Mouse (Mus musculus) midbrain, embryonic 13.5 days (tissue): ENCODE data around the gene Hoxa4. TPM values are rescaled to one million over a fixed set of nuclear protein-coding genes. Genes with fewer than 3 reads are reported as not detected.

Source experiments
- ATAC-seq: fragments of 200-750 bp; cut with Nextera tagmentation; 2 replicates; pipeline ENCODE4 v1.8.0; 2017; ENCODE audit warnings: mild to moderate bottlenecking, moderate TSS enrichment, moderate library complexity
- H3K27ac ChIP-seq: fragments of 300-500 bp; sonication (generic); 2 replicates; pipeline ENCODE4 v1.5.1; 2015; ENCODE audit warnings: inconsistent platforms, mild to moderate bottlenecking, moderate library complexity
- H3K27me3 ChIP-seq: fragments of 300-500 bp; sonication (generic); 2 replicates; pipeline ENCODE4 v1.6.1; 2015; ENCODE audit warnings: mild to moderate bottlenecking, inconsistent platforms
- H3K36me3 ChIP-seq: fragments of 300-500 bp; sonication (generic); 2 replicates; pipeline ENCODE4 v1.6.1; 2015; ENCODE audit warnings: mild to moderate bottlenecking, inconsistent platforms
- H3K4me1 ChIP-seq: fragments of 300-500 bp; sonication (generic); replicated peaks from 2 replicates; pipeline ENCODE4 v1.6.1; 2015; ENCODE audit warnings: inconsistent platforms
- H3K4me2 ChIP-seq: fragments of 300-500 bp; sonication (generic); replicated peaks from 2 replicates; pipeline ENCODE4 v1.6.1; 2015; ENCODE audit warnings: moderate library complexity, mild to moderate bottlenecking, inconsistent platforms
- H3K4me3 ChIP-seq: fragments of 300-500 bp; sonication (generic); replicated peaks from 2 replicates; pipeline ENCODE4 v1.5.1; 2015; ENCODE audit warnings: mild to moderate bottlenecking, inconsistent platforms
- H3K9ac ChIP-seq: fragments of 300-500 bp; sonication (generic); replicated peaks from 2 replicates; pipeline ENCODE4 v1.6.1; 2015; ENCODE audit warnings: mild to moderate bottlenecking, inconsistent platforms
- H3K9me3 ChIP-seq: fragments of 300-500 bp; sonication (generic); 2 replicates; pipeline ENCODE4 v1.6.1; 2016; ENCODE audit warnings: mild to moderate bottlenecking, inconsistent platforms
- WGBS: fragments of 180-500 bp; shearing (Covaris S2); methylation state at CpG from one replicate; pipeline ENCODE4 v1.1.7; 2015; 5-methylcytosine and 5-hydroxymethylcytosine counted together
- polyA plus RNA-seq: library from polyadenylated mRNA; unstranded; fragments of >200 nt; fragmentation: Nextera tagmentation; extraction: Ambion mirVana; gene quantifications from 2 replicates; pipeline ENCODE4 v1.2.1, GENCODE M21; 2015

Gene Hoxa4
- polyA plus RNA-seq, 1 experiment from 2014 or later, result not detected

DNA sequence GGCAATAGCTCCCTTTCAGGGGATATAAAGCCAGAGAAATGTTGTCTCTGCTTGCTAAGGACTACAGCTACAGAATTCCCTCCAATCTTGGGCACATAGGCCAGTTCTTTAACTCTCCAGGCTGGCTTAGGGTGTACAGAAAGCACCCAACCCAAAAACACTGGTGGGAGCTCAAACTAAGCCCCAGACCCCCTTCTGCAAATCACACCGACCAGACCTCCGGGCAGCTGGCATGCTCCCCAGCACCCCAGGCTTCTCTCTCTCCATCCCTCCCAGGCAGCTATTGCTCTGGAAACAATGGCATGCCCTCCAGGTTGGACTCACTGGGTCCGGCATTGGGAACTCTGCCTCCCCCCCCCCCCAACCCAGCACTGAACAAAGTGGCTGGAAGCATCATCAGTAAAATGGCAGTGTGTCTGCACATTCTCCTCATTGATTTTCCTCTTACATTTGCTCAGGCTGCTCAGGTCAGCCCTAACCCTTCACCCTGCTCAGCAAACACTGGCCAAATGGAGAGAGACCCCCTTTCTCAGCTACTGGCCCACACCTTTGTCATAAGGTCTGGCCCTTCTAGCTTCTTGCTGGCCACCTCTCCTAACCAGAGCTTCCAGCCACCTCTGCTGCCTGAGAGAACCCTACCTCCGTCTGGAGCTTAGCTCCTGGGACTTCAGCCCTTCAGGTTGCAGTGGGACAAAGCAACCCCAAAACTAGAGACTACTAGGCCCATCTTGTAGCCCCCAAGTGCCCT is 12.5 kb downstream of the Hoxa4 start:
- no peaks in the 10 kb centered on the region for H3K4me1 ChIP-seq
- H3K9ac ChIP-seq, result no peak overlapping the region
- 2% methylated on average over 4 of the region's 4 CpGs for WGBS
- no peaks in the 10 kb centered on the region for H3K36me3 ChIP-seq
- no peak overlapping the region for H3K27ac ChIP-seq
- H3K4me2 ChIP-seq, result no peak overlapping the region
- no peaks in the 10 kb centered on the region for H3K9me3 ChIP-seq
- H3K4me3 ChIP-seq, result no peak overlapping the region
- H3K27me3 ChIP-seq, result peaks cover 99% of the 10 kb centered on the region
- ATAC-seq, result no peak

DNA sequence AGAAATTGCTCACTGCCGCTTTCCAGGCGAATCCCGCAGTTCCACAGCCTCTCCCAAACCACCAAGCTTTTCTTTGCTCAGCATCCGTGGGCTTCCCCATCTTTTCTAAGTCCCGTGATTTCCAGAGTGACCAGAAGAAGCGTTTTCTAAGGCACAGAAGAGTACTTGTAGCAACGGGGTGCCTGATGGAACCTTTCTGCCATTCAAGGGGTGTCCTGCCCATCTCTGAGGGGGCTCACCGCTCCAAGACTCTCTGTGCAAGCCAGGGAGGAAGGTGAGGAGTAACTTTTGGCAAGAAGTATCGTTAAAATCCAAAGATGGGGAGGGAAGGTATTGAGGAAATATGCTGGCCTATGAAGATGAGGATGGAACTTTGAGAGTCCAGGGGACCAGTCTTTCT is 13.7 kb downstream of the Hoxa4 start:
- Histone ChIP-seq H3K4me1 (peaks cover under 1% of the 10 kb centered on the region), H3K4me2 (no peak overlapping the region), H3K27me3 (peaks cover 99% of the 10 kb centered on the region), H3K4me3 (no peak overlapping the region), H3K36me3 (no peaks in the 10 kb centered on the region), H3K9ac (no peak overlapping the region), H3K9me3 (no peaks in the 10 kb centered on the region), H3K27ac (no peak overlapping the region)
- WGBS, result 1% methylated on average over 9 of the region's 9 CpGs
- no peak for ATAC-seq

DNA sequence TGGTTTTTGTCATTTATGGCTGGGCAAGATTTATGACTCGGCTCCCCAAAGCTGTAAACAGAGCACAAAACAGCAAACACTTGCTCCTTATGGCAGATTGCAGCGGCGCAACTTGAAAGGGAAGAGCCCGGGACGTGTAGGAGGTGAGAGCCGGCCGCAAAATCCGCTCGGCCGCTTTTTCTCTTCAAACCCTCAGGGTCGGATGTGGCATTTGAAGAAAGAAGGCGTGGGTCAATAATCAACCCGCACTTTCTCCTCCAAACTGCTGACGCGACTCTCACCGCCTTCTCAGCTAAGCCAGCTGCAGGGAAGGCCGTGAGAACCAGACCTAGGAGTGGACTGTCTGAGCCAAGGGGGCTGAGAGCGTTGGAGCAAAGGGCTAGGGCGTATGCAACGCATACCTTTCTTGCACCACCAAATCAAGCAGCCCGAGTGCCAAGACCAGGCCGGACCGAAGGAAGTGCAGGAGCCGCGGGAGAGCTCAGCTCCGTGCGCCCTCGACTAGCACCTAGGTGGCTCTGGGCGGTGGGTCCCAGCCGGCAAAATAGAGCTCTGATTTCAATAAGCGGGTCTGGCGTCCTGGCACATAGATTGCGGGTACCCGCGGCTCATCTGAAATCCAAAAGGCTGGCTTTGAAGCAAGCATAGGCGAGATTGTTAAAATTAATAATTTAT is 14.4 kb downstream of the Hoxa4 start, which contains the start of gene 5730596B20Rik:
Gene 5730596B20Rik, plus strand, starts transcription at position 438 of the 675 bp plus-strand sequence.
- no peak for ATAC-seq
- Histone ChIP-seq H3K9ac (no peak within 1 kb of the TSS), H3K27ac (no peak within 1 kb of the TSS), H3K27me3 (peaks cover 99% of the 10 kb centered on the region), H3K9me3 (no peaks in the 10 kb centered on the region), H3K4me2 (no peak within 1 kb of the TSS), H3K4me3 (no peak within 1 kb of the TSS), H3K4me1 (peaks cover 7% of the 10 kb centered on the region), H3K36me3 (no peaks in the 10 kb centered on the region)
- WGBS, result under 1% methylated on average over 36 of the region's 36 CpGs

DNA sequence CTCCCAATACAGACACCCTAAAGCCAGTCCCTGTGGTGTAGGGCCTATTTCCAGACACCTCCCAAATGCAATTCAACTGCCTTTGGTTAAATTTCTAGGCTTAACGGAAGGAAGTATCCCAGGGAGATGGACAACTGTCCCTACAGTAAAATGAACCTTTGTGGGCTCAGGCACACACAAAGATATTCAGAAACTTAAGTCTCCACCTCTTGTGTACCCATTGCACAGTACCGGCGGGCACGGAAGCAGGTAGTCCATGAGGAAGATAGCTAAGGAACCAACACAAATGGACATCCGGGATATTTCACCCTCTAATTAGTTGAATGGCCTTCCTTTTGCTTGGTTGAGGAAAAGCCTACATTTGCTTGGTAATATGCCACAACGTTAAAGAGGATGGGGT is 15.2 kb downstream of the Hoxa4 start:
- no peak overlapping the region for H3K4me2 ChIP-seq
- H3K27ac ChIP-seq, result no peak overlapping the region
- peaks cover 99% of the 10 kb centered on the region for H3K27me3 ChIP-seq
- H3K4me3 ChIP-seq, result no peak overlapping the region
- ATAC-seq, result no peak
- no peak overlapping the region for H3K9ac ChIP-seq
- H3K9me3 ChIP-seq, result no peaks in the 10 kb centered on the region
- WGBS, result 1% methylated on average over 6 of the region's 6 CpGs
- no peaks in the 10 kb centered on the region for H3K36me3 ChIP-seq
- H3K4me1 ChIP-seq, result peaks cover 7% of the 10 kb centered on the region

DNA sequence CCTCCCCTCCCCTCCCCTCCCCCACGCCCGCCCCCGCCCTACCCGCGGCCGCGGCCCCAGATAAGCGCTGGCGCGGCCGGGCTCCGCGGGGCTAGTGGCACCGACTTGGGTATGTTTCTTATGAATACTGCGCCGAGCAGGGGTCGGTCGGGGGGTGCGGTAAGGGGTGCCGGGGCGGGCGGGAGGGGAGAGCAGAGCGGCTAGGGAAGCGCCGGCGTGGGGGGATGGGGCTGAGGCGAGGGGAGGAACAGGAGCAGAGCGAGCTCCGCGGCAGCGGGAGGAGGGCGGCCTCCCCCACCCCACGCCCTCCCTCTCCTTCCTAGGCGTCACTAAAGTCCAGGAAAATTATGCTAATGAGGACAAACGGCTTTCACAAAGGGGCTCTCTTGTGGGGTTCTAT is 15.7 kb downstream of the Hoxa4 start:
- Histone ChIP-seq H3K9me3 (no peaks in the 10 kb centered on the region), H3K4me1 (peaks cover 7% of the 10 kb centered on the region), H3K4me2 (no peak overlapping the region), H3K36me3 (no peaks in the 10 kb centered on the region), H3K4me3 (no peak overlapping the region), H3K27ac (no peak overlapping the region), H3K27me3 (peaks cover 99% of the 10 kb centered on the region), H3K9ac (no peak overlapping the region)
- no peak for ATAC-seq
- WGBS, result under 1% methylated on average over 21 of the region's 35 CpGs

DNA sequence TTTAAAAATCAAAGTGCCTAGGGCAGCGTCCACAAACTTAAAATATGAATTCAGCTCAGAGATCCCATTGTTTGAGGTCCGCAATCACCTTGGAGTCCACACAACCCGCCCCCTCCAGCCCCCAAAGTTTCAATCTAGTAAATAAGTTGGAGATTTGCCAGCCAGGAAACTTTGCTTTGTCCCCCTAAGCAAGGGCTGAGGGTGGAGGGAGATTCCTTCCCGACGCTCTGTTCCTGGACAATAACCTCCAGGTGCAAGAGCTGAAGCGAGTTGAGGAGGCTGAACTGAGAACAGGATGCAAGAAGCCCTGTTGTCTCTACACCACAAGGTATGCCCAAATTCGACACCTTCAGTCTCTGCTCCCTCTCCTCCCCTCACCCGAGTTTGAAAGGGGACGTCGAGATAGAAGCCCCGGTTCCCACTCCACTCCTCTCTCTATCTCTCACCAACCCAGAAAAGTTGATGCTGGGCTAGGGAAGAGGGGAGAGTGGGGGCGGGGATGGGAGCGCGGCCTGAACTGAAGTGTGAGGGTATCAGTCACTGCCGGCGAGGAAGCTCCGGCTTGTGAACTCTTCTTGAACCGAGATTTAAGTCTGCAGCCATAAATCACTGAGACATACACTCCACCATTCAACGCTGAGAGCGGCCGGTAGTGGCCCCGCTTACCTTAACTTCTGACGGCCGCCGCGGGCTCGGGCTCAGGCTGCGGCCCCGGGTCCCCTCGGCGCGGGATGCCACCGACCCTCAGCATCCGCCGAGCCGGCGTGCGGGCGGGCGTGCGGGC is 16.4 kb downstream of the Hoxa4 start:
- no peaks in the 10 kb centered on the region for H3K36me3 ChIP-seq
- peaks cover 99% of the 10 kb centered on the region for H3K27me3 ChIP-seq
- WGBS, result under 1% methylated on average over 41 of the region's 41 CpGs
- no peak overlapping the region for H3K9ac ChIP-seq
- H3K4me1 ChIP-seq, result peaks cover 7% of the 10 kb centered on the region
- H3K4me3 ChIP-seq, result no peak overlapping the region
- H3K27ac ChIP-seq, result no peak overlapping the region
- no peaks in the 10 kb centered on the region for H3K9me3 ChIP-seq
- no peak for ATAC-seq
- no peak overlapping the region for H3K4me2 ChIP-seq

DNA sequence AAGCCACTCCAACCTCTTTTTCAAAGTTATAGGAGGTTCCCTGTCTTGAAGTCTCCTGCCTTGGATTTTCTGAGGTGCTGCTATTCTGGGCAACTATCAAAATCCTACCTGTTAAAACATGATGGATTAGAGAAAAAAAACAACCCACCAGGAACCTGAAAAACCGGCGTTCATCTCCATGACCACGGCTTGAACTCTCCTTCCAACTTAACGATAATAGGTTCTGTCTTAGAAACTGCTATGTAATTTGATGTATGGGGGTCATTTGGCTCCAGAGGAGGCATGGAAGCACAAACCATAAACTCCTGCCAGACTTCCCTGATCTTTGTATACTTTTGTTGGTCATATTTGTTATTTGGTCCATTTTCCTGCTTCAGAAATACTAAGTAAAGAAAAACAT is 17.9 kb downstream of the Hoxa4 start:
- H3K27me3 ChIP-seq, result peaks cover 98% of the 10 kb centered on the region
- 8% methylated on average over 4 of the region's 4 CpGs for WGBS
- no peak overlapping the region for H3K9ac ChIP-seq
- H3K9me3 ChIP-seq, result no peaks in the 10 kb centered on the region
- H3K4me3 ChIP-seq, result no peak overlapping the region
- H3K27ac ChIP-seq, result no peak overlapping the region
- H3K4me2 ChIP-seq, result no peak overlapping the region
- no peaks in the 10 kb centered on the region for H3K36me3 ChIP-seq
- no peak for ATAC-seq
- peaks cover 7% of the 10 kb centered on the region for H3K4me1 ChIP-seq

DNA sequence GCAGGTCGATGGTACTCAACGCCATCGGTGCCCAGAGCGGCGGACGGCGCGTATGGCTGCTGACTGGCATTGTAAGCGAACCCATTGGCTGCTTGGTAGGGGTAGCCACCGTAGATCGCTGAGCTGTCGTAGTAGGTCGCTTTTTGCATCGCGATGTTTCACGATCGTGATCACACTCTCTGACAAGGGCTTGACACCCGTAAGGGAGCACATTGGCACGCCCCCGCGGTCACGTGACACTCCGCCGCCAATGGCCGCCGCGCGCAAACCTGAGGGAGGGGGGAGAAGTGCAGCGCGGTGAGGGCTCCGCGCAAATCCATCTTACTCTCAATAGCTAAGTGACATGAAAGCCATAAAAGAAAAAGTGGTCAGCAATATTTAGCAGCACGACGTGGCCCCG is 19.1 kb downstream of the Hoxa4 start:
- Histone ChIP-seq H3K27ac (no peak overlapping the region), H3K27me3 (peaks cover 98% of the 10 kb centered on the region), H3K36me3 (no peaks in the 10 kb centered on the region), H3K9ac (no peak overlapping the region), H3K4me3 (peak overlapping the region; percentile 1; the same call in 1 of the 2 replicates), H3K9me3 (no peaks in the 10 kb centered on the region), H3K4me1 (peaks cover 7% of the 10 kb centered on the region), H3K4me2 (peak overlapping the region; percentile 22; the same call in 1 of the 2 replicates)
- no peak for ATAC-seq
- WGBS, result 0% methylated on average over 35 of the region's 35 CpGs

DNA sequence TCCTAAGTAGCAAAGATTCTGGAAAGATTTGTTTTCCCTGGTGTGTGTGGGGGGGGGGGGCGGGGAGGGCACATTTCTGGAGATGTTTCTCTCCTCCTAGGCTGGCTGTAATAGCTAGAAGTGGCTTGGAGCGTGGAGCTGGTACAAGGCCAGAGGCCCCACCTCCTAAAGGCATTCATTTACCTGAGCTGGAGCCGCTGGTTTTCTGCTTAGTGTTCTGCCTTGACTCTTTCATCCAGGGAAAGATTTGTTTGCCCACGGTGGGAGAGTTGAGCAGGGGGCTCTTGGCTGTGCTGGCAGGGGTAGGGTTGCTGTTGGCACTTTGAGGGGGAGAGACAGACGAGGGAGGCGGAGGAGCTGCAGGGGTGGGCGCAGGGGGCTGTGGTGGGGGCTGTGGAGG is 19.6 kb downstream of the Hoxa4 start:
- Histone ChIP-seq H3K4me1 (peaks cover 7% of the 10 kb centered on the region), H3K9me3 (no peaks in the 10 kb centered on the region), H3K4me3 (no peak overlapping the region), H3K9ac (no peak overlapping the region), H3K27ac (no peak overlapping the region), H3K27me3 (peaks cover 98% of the 10 kb centered on the region), H3K4me2 (no peak overlapping the region), H3K36me3 (no peaks in the 10 kb centered on the region)
- WGBS, result 4% methylated on average over 7 of the region's 7 CpGs
- no peak for ATAC-seq

DNA sequence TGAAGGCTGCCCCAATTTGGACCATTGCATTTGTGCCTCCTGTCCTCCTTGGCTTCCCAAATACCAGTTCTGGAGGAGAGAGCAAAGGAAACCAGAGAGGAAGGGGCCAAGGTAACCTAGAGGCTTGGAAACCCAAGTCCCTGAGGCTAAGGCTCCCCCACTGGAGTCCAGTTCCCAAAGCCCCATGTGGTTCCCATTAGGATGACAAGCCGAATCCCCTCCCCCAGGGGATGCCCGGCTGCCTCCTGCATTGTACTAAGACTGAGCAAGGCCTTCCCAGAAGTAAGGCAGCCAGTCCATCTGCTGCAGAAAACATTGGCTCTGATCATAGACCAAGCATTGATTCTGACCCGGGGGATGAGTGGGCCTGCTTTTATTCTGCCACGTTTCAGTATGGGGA is 20.2 kb downstream of the Hoxa4 start:
- no peak overlapping the region for H3K4me2 ChIP-seq
- H3K9me3 ChIP-seq, result no peaks in the 10 kb centered on the region
- ATAC-seq, result no peak
- no peak overlapping the region for H3K4me3 ChIP-seq
- peaks cover 98% of the 10 kb centered on the region for H3K27me3 ChIP-seq
- no peak overlapping the region for H3K9ac ChIP-seq
- H3K4me1 ChIP-seq, result peaks cover 7% of the 10 kb centered on the region
- no peak overlapping the region for H3K27ac ChIP-seq
- WGBS, result 5% methylated on average over 4 of the region's 4 CpGs
- no peaks in the 10 kb centered on the region for H3K36me3 ChIP-seq

DNA sequence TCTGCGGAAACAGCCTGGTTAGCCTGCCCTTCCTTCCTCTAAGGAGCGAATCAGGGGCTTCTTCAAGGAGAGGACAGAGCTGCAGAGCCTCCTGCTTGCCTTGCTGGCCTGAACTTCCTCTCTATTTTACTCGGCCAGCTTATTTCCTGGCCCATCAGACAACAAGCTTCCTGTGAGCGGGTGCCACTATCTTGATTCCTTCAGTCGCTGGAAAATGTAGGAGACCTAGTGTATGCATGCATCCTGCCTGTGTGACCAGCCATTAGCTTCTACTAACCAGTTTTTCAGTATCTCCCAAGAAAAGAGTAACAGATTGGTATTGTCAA is 20.7 kb downstream of the Hoxa4 start:
- WGBS, result 2% methylated on average over 5 of the region's 5 CpGs
- peaks cover 7% of the 10 kb centered on the region for H3K4me1 ChIP-seq
- peaks cover 98% of the 10 kb centered on the region for H3K27me3 ChIP-seq
- no peak overlapping the region for H3K4me2 ChIP-seq
- H3K9ac ChIP-seq, result no peak overlapping the region
- no peaks in the 10 kb centered on the region for H3K9me3 ChIP-seq
- no peaks in the 10 kb centered on the region for H3K36me3 ChIP-seq
- H3K4me3 ChIP-seq, result no peak overlapping the region
- no peak overlapping the region for H3K27ac ChIP-seq
- no peak for ATAC-seq
